Mouse (Mus musculus): ENCODE data around the gene Camkk2.

DNA sequence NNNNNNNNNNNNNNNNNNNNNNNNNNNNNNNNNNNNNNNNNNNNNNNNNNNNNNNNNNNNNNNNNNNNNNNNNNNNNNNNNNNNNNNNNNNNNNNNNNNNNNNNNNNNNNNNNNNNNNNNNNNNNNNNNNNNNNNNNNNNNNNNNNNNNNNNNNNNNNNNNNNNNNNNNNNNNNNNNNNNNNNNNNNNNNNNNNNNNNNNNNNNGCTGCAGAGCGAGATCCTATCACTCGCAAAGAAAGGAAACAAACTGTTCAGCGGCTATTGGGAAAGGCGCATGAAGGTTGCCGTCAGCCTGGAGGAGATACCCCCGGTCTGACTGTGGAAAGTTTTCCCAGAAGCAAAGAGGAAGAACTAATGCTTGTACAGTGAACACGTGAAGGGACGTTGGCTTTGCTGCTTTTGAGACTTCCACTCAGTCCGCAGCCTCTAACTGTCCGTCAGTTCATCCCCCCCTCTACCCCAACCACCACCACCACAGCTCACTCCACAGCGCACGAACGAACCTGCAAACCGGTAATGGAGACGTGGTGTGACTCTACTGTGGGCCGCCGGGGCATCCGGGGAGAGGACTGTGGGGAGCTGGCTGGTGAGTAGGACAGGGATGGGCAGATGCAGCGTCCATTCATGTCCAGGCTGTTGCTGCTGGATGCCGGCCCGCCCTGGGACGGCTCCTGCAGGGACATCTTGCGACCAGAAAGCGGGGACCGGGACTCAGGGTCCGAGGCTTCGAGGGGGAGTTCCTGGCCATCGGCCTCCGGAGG is 15.8 kb downstream of the Camkk2 start:
- TF ChIP-seq CTCF (IDR thresholded peaks at IDR 0.05; ENCODE audit: borderline replicate concordance, insufficient read depth, low read depth, low read length) = no peak
- no peak for TF ChIP-seq POLR2A (IDR thresholded peaks at IDR 0.05; ENCODE audit: borderline replicate concordance, insufficient read depth, low read length)
